Mouse (Mus musculus) forebrain, postnatal 0 days (tissue): ENCODE data around the gene Wrap53. TPM values are rescaled to one million over a fixed set of nuclear protein-coding genes. Genes with fewer than 3 reads are reported as not detected.
A peak's percentile ranks its signal among the peaks of the same experiment; 100 is the strongest.

Experiments
- ATAC-seq: fragments of 200-750 bp; cut with Nextera tagmentation; 2 replicates; pipeline ENCODE4 v1.8.0; 2017; ENCODE audit warnings: mild to moderate bottlenecking, moderate library complexity
- DNase-seq: peaks from one replicate; pipeline ENCODE4 v3.0.0-alpha.2; 2015
- H3K27ac ChIP-seq: fragments of 300-500 bp; sonication (generic); 2 replicates; pipeline ENCODE4 v1.5.1; 2014; ENCODE audit warnings: low read depth, mild to moderate bottlenecking, antibody characterized with exemption, low read length, moderate library complexity, mixed read lengths
- H3K27me3 ChIP-seq: fragments of 300-500 bp; sonication (generic); 2 replicates; pipeline ENCODE4 v1.6.1; 2014; ENCODE audit warnings: mild to moderate bottlenecking, low read length, mixed read lengths; ENCODE audit not compliant: insufficient read depth
- H3K36me3 ChIP-seq: fragments of 300-500 bp; sonication (generic); 2 replicates; pipeline ENCODE4 v1.6.1; 2014; ENCODE audit warnings: mild to moderate bottlenecking, moderate library complexity; ENCODE audit not compliant: insufficient read depth
- H3K4me1 ChIP-seq: fragments of 300-500 bp; sonication (generic); 2 replicates; pipeline ENCODE4 v1.6.1; 2014; ENCODE audit warnings: antibody characterized with exemption; ENCODE audit not compliant: insufficient read depth
- H3K4me2 ChIP-seq: fragments of 300-500 bp; sonication (generic); 2 replicates; pipeline ENCODE4 v1.6.1; 2014; ENCODE audit warnings: low read depth, mild to moderate bottlenecking, moderate library complexity
- H3K4me3 ChIP-seq: fragments of 300-500 bp; sonication (generic); 2 replicates; pipeline ENCODE4 v1.5.1; 2014; ENCODE audit warnings: low read depth, low read length, mixed read lengths
- H3K9ac ChIP-seq: fragments of 300-500 bp; sonication (generic); 2 replicates; pipeline ENCODE4 v1.6.1; 2014; ENCODE audit warnings: mild to moderate bottlenecking
- H3K9me3 ChIP-seq: fragments of 300-500 bp; sonication (generic); 2 replicates; pipeline ENCODE4 v1.6.1; 2016; ENCODE audit warnings: low read length
- CTCF ChIP-seq: sonication (generic); IDR thresholded peaks from 2 replicates; pipeline ENCODE4 v1.5.1; 2016; ENCODE audit warnings: antibody characterized with exemption, control low read depth, low read depth
- WGBS: fragments of 180-500 bp; shearing (Covaris S2); extraction: QIAGEN DNeasy Blood & Tissue Kit; methylation state at CpG from one replicate; pipeline ENCODE4 v1.1.7; 2014; 5-methylcytosine and 5-hydroxymethylcytosine counted together
- polyA plus RNA-seq: library from polyadenylated mRNA; unstranded; fragments of >200 nt; fragmentation: Nextera tagmentation; extraction: Ambion mirVana; gene quantifications from 2 replicates; pipeline ENCODE4 v1.2.1, GENCODE M21; 2015
- total RNA-seq: library from RNA; depleted of rRNA; stranded (reverse); fragments of >200 nt; gene quantifications from 2 replicates; pipeline ENCODE4 v1.2.3, GENCODE M21; 2014

Wrap53 gene
- total and polyA plus RNA-seq, 2 experiments from 2014 or later: 10.5 to 17.3 TPM

GRCm38 (mm10) chr11:69565131-69565530 lies 14.9 kb downstream of the Wrap53 start:
- Histone ChIP-seq H3K36me3 (peaks cover 45% of the 10 kb centered on the region), H3K27me3 (no peaks in the 10 kb centered on the region), H3K4me1 (peaks cover 11% of the 10 kb centered on the region), H3K9me3 (no peaks in the 10 kb centered on the region), H3K4me3 (no peak overlapping the region), H3K9ac (no peak overlapping the region), H3K4me2 (no peak overlapping the region), H3K27ac (no peak overlapping the region)
- 76% methylated on average over 8 of the region's 8 CpGs for WGBS
- DNase-seq: no peak
- no peak for TF ChIP-seq CTCF
- no peak for ATAC-seq

- no peak for TF ChIP-seq CTCF
- no peak overlapping the region for H3K27ac ChIP-seq
- H3K4me1 ChIP-seq: peaks cover 11% of the 10 kb centered on the region
- H3K4me2 ChIP-seq: no peak overlapping the region
- H3K9ac ChIP-seq: no peak overlapping the region
- ATAC-seq: no peak
- H3K4me3 ChIP-seq: no peak overlapping the region
- no peak for DNase-seq
- WGBS: 37% methylated on average over 3 of the region's 3 CpGs
- no peaks in the 10 kb centered on the region for H3K27me3 ChIP-seq
- no peaks in the 10 kb centered on the region for H3K9me3 ChIP-seq
- peaks cover 40% of the 10 kb centered on the region for H3K36me3 ChIP-seq
Observed at GRCm38 (mm10) chr11:69564391-69564790, 15.7 kb downstream of the Wrap53 start.

GRCm38 (mm10) chr11:69563373-69563772 lies 16.7 kb downstream of the Wrap53 start:
- DNase-seq: no peak
- no peak overlapping the region for H3K27ac ChIP-seq
- peaks cover 18% of the 10 kb centered on the region for H3K4me1 ChIP-seq
- no peak overlapping the region for H3K4me3 ChIP-seq
- WGBS: 91% methylated on average over 13 of the region's 13 CpGs
- H3K4me2 ChIP-seq: no peak overlapping the region
- peaks cover 38% of the 10 kb centered on the region for H3K36me3 ChIP-seq
- H3K9ac ChIP-seq: no peak overlapping the region
- no peaks in the 10 kb centered on the region for H3K27me3 ChIP-seq
- no peak for ATAC-seq
- no peaks in the 10 kb centered on the region for H3K9me3 ChIP-seq
- TF ChIP-seq CTCF: no peak

GRCm38 (mm10) chr11:69560896-69561854 lies 18.9 kb downstream of the Wrap53 start:
- Histone ChIP-seq H3K9ac (peak overlapping the region; percentile 96), H3K4me1 (peaks cover 28% of the 10 kb centered on the region)

GRCm38 (mm10) chr11:69559851-69560765 lies 19.9 kb downstream of the Wrap53 start, which contains the start of gene Efnb3:
TSS of gene Efnb3 (minus strand) at chr11:69560205.
- peak; percentile 83 for ATAC-seq
- Histone ChIP-seq H3K27ac (peak within 1 kb of the TSS; percentile 81), H3K4me1 (peaks cover 28% of the 10 kb centered on the region), H3K27me3 (no peaks in the 10 kb centered on the region), H3K36me3 (peaks cover 31% of the 10 kb centered on the region), H3K9me3 (no peaks in the 10 kb centered on the region), H3K4me3 (peak within 1 kb of the TSS; percentile 80), H3K4me2 (peak within 1 kb of the TSS; percentile 91), H3K9ac (peak within 1 kb of the TSS; percentile 96)
- TF ChIP-seq CTCF: no peak
- 1% methylated on average over 57 of the region's 59 CpGs for WGBS
- peak; percentile 80 for DNase-seq

More at GRCm38 (mm10) chr11:69560896-69561854, 18.9 kb downstream of the Wrap53 start:
- peak overlapping the region; percentile 80 for H3K4me3 ChIP-seq
- no peaks in the 10 kb centered on the region for H3K9me3 ChIP-seq
- peak overlapping the region; percentile 91 for H3K4me2 ChIP-seq
- H3K36me3 ChIP-seq: peaks cover 27% of the 10 kb centered on the region
- peak; percentile 35; the same call in 1 of the 2 replicates for TF ChIP-seq CTCF
- H3K27ac ChIP-seq: peak overlapping the region; percentile 81; the same call in 1 of the 2 replicates
- no peaks in the 10 kb centered on the region for H3K27me3 ChIP-seq
- WGBS: 21% methylated on average over 16 of the region's 16 CpGs
- DNase-seq (peak; percentile 65), ATAC-seq (peak; percentile 63)

GRCm38 (mm10) chr11:69559183-69559582 lies 20.9 kb downstream of the Wrap53 start:
- no peak for ATAC-seq
- peaks cover 29% of the 10 kb centered on the region for H3K4me1 ChIP-seq

More at GRCm38 (mm10) chr11:69559183-69559582, 20.9 kb downstream of the Wrap53 start:
- peak overlapping the region; percentile 80 for H3K4me3 ChIP-seq
- H3K9ac ChIP-seq: peak overlapping the region; percentile 96
- H3K4me2 ChIP-seq: peak overlapping the region; percentile 91
- WGBS: 17% methylated on average over 5 of the region's 5 CpGs
- no peak for DNase-seq
- H3K27ac ChIP-seq: peak overlapping the region; percentile 81
- TF ChIP-seq CTCF: no peak
- peaks cover 39% of the 10 kb centered on the region for H3K36me3 ChIP-seq
- no peaks in the 10 kb centered on the region for H3K9me3 ChIP-seq
- H3K27me3 ChIP-seq: no peaks in the 10 kb centered on the region
